Mouse (Mus musculus): ENCODE measurements around the gene S100a2.
A peak's percentile ranks its signal among the peaks of the same experiment; 100 is the strongest.

S100a2 gene

DNA sequence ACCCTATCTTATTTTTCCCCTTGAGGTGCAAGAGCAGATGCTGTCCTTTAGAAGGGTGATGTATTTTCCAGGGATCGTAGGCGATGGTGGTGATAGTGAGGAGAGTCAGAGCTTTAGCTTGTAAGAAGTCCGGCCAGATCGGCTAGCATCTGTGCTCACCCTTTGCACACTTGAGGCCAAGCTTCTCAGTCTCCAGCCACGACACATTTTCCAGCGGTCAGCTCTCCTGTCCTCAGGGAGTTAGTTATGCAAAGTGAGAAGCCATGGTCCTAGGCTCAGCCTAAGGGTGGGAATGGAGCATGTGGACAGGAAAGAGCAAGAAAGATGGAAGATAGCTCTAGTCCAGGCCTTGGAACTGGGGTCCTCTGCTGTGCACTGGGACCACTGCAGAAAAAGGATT is 6.8 kb downstream of the S100a2 start:
- DNase-seq (ENCODE audit: low spot score): no peak

DNA sequence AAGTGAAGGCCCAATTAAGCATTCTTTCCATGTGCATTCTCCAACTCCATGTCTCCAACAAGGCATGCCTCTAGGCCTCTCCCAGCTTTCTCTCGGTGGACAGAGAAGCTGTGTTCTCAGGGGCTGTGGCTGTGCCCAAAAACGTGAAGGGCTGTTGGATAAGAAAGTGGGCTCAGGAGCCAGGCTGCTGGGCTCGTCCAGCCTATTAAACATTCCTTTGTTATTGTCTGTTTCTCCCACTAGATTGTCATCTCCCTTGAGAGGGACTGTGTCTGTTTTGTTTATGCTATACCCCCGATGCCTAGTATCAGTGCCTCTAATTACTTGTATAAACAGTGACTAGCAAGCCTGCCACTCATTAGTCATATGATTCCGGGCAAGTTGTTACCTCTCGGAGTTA is 7.7 kb downstream of the S100a2 start:
- DNase-seq (ENCODE audit: low spot score): no peak

DNA sequence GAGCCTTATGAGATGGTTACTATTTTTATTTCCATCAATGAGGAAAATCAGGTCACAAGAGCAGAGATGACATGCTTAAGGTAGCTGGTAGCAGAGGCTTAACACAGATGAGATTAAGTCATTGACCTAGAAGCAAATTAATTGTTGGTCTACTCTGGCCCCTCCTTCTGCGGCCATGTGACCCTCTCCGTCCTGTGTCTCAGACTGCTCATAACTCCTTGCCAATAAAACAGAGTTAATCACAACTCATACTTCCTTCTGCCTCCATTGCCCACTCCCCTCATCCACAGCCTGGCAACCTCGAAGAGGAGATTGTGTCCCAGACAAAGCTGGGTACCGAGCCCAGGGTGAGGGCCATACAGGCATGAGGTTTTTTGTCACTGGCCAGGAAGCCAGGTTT is 8.2 kb downstream of the S100a2 start:
- DNase-seq (ENCODE audit: low spot score): no peak

DNA sequence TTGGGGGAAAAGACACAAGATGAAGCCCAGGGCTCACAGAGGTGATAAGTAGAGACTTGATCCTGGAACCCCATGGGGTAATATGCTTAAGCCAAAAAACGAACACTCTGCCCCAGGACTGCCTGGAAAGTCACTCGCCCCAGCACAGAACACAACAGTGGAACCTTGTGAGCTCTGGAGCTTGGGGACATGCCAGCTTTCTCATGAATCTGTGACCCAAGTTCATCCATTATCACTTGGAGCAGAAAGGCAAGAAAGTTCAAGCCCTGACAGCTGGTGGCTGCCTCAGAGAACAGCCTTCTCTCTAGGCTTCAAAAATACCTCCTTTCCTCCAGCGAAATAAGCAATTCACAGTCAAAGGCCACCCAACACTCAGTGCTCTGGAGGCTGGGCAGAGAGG is 9.4 kb downstream of the S100a2 start:
- DNase-seq (ENCODE audit: low spot score): no peak

DNA sequence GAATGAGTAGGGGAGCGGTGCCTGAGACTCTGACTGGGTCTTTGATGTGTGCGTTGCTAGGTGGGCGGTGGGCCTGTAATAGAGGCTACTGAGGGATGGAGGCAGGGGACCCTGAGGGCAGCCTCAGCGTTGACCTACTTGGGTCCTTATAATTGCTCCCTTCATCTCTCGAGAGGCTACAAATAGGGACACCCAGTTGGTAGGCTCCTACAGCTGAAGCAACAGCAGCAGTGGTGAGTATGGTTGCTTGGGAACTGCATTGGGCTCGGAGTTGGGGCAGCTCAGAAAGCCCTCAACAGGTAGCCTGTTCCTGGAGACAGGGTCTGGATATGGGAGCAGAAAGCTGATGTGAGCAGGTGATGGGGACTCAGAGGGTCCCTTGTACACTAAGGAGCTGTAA is 10.0 kb downstream of the S100a2 start:
- DNase-seq (ENCODE audit: low spot score): no peak

DNA sequence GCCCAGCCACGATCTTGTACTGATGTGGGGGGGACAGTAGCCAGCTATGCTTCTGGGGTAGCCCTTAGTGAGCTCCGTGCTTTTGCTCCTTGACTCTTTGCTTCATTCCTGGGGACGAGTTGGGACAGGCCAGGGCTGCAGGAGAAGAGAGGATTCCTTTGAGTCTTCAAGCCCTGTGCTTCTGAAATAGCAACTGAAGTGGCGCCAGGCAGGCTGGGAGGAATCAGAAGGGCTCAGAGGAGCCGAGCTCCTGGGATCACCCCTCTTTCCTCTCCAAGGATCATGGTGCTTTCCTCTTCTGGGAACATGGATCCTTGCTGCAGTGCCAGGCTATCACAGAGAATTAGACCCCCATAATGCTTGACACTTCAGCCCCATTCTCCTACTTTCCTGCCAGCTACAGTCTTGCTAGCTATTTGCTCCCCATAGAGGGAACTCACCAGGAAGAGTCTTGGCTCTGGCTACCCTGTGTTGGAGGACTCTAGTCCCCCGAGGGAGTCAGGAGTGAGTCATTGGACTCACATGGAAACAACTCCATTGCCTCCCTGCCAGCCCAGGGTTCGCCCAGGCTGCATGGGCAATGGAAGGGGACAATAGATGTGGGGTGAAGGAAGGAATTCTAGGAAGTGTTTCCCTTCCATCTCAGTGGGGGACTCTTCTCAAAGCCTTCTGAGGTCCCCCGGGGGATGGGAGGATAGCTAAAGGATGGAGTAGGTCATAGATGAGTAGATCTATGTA is 10.6 kb downstream of the S100a2 start:
- no peak for DNase-seq (ENCODE audit: low spot score)

DNA sequence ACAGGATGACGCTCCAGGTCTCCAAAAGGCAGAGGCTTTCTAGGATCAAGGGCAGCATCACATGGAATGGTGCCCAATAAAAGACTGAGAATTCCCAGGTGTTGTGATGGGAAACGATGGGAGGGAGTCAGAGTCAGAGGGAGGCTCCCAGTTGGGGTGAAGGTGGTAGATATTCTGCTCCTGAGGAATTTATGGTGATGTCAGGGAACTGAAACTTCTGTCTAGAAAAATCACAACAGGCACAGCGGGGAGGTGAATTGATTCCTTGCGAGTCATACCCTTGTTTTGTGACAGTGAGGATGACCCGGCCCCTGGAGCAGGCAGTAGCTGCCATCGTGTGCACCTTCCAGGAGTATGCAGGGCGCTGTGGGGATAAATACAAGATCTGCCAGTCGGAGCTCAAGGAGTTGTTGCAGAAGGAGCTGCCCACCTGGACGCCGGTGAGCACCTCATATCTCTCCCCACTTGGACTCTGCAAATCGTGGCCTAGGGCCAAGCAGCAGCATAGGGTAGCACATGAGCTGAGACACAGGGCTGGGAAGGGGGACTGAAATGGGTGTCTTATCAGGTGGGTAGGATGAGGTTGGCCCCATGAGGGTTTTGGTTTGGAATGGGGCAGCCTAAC is 11.6 kb downstream of the S100a2 start, which contains the start of gene Gm42674:
Gene Gm42674 (plus strand): TSS at position 419 of the 625 bp plus-strand sequence.
- DNase-seq (ENCODE audit: low spot score): no peak

DNA sequence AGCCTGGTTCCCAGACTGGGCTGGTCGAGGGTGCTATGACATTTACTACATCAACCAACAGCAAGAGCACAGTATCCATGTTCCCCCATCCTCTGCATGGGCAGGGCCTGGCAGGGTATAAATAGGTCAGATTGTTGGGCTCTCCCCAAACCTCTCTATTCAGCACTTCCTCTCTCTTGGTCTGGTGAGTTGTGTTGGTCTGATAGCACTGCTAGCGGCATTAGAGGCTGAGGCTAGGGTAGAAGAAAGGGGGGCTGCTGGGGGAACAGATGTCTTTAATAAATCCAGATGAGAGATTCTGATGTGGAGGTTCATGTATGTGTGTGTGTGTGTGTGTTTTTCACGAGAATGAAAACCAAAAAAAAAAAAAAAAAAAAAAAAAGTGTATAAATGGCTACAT is 13.6 kb downstream of the S100a2 start, which contains the start of gene S100a4:
Gene S100a4 (plus strand): TSS at position 149 of the 400 bp plus-strand sequence.
- no peak for DNase-seq (ENCODE audit: low spot score)

DNA sequence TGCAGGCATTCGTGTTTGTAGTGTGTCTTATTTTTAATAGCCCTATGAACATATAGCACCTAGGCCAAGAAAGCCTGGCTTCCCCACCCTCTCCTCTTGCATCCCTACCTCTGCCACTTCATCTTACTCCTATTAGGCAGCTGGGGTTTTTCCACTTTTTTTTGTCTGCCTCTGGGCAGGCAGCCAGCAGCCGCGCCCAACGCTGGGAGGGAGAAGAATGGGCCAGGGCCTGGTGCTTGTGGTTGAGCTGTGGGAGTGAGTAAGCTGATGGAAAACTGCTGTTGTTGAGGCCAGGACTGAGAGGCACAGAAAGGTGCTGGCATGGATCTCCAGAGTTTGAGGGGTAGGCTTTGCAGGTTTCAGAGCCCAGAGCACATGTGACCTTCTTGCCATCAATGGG is 14.4 kb downstream of the S100a2 start:
- no peak for DNase-seq (ENCODE audit: low spot score)

DNA sequence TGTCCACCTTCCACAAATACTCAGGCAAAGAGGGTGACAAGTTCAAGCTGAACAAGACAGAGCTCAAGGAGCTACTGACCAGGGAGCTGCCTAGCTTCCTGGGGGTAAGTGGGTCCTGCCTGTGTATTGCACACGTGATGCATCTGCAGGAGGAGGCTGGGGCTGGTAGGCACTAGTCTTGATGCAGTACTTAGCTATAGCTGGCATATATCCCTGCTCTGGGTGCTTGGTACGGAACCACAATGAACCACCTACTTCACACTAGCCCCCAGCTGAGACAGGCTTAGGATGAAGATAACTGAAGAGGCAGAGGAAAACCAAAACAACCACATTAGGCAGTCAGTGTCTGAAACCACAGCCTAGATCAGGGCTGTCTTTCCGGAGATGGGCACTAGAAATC is 15.0 kb downstream of the S100a2 start:
- DNase-seq (ENCODE audit: low spot score): no peak

DNA sequence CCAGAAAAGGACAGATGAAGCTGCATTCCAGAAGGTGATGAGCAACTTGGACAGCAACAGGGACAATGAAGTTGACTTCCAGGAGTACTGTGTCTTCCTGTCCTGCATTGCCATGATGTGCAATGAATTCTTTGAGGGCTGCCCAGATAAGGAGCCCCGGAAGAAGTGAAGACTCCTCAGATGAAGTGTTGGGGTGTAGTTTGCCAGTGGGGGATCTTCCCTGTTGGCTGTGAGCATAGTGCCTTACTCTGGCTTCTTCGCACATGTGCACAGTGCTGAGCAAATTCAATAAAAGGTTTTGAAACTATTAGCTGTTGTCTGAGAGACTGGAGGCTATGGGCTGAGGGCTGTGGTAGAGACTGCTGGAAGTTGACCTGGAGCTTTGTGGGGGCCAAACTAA is 15.7 kb downstream of the S100a2 start:
- DNase-seq (ENCODE audit: low spot score): no peak

DNA sequence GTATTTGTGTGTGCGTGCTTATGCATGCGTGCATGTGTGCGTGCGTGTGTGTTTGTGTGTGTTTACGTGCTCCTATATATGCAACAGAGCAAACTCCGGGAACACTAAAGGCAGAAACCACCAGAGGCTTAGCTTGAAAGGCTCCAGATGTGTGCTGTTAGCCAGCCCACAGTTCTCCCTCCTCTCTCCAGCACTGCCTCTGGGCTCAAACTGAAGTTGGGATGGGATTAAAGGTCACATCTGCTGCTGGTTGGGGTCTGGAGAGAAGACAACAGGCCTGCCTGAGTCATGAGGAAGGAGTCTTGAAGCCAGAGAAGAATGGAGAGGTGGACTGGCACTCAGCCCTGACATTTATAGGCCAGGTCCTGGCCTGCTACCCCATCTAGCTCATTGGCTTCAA is 16.1 kb downstream of the S100a2 start:
- no peak for DNase-seq (ENCODE audit: low spot score)

DNA sequence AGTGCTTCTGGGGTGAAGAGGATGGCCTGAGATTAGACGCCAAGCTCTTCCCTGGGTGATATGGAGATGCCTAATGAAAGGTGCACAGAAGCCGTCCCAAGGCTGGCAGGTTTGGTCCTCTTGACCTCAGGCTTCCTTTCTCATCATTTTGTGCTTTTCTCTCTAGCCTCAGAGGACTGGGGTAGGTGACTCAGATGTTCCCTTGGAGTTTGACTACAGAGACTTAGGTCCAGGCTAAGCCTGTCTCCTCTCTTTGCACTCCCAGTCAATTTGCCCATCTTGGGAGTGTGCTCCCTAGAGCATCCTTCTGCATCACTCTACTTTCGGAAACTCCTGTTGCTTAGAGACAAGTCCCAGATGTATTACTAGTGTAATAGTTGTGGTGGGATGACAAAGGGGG is 17.3 kb downstream of the S100a2 start:
- no peak for DNase-seq (ENCODE audit: low spot score)

DNA sequence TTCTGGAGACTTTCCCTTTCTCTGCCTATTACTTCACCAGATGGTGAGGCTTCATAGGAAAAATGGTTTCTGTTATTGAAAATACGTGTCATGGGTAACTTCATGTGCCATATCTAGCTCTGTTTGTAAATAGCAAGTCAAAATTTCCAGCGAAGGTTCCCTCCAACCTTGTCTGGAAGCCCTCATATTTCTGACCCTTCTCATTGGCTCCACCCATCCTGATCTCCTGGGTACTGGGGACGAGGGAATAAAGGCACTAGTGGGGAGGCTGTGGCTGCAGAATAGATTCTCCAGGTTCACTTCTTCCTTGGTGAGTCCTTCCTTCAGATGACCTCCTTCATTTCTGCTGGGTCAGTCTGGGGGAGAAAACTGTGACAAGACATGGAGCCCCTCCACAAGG is 18.2 kb downstream of the S100a2 start, which contains the start of gene S100a5:
Gene S100a5 (plus strand): TSS at position 301 of the 400 bp plus-strand sequence.
- DNase-seq (ENCODE audit: low spot score): no peak

DNA sequence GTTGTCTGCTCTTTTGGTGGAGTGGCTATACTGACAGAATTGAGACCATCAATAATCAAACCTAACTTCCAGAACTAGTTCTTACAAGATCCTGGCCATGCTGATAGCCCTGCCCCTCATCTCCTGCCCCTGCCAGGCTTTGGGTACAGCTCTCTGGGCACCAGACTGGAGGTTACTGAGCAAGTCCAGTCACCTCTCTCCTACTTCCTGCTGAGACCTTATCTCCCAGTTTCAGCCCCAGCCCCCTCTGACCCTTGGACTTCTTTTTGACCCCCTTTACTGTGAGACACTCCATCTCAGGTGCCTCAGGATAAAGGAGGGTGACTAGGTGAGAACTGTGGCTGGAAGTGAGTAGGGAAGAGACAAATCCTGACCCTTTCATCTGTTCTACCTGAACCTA is 19.1 kb downstream of the S100a2 start:
- DNase-seq (ENCODE audit: low spot score): no peak

DNA sequence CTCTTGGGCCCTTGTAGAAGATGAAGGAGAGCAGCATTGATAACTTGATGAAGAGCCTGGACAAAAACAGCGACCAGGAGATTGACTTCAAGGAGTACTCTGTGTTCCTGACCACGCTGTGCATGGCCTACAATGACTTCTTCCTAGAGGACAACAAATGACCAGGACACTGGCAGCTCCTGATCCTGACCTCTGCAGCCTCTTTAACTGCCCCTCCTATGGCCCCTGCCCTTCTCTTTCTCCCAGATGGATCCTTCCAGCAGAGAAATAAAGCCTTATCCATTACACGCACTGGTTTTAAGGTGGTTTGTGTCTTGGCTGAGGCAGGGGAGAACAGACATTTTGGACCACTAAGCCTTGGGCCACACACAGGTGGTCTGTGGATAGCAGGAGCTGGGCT is 21.4 kb downstream of the S100a2 start:
- DNase-seq (ENCODE audit: low spot score): no peak

DNA sequence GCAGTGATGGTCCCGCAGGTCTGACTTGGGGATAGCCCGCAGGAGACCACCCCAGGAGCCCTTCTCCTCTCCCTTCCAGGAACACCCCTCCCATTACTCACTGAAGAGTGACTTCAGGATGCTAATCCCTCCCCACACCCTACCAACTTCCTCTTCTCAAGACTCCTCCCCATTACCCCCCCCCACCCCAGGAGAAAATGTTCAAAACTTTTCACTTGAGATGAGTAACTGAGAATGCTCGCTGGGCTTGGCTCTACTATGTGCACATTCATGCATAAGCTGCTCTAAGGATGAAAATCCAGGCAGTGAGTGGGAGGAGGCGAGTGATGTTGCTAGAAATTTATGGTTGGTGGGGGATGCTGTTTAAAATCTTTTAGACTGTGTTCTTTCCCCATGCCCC is 22.0 kb downstream of the S100a2 start:
- DNase-seq (ENCODE audit: low spot score): no peak

DNA sequence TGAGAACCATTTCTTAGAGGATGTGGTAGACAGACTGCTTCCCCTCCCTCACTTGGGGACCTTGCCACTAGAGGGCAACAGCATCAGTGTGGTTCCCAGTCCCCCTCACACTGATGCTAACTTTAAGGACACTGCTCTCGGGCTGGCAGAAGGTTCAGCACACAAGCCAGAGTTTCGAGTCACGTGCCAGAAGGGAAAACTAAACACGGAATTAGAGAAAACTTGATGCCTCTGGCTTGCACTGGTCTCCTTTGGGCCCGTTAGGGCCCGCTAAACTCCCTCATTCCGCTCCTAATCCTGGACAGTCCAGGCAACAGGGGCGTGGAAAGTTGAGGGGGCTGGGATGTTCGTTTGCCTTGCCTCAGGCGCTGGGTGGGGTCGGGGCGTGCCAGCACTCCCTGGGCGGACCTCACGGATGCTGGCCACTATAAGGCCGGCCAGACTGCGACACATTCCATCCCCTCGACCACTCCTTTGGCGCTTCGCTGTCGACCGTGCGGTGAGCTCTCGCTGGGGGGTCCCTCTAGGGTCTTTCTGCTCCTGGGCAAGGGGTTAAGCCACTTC is 22.8 kb downstream of the S100a2 start, which contains the start of gene S100a6:
Gene S100a6 (plus strand): TSS at position 155 of the 564 bp plus-strand sequence.
- no peak for DNase-seq (ENCODE audit: low spot score)

DNA sequence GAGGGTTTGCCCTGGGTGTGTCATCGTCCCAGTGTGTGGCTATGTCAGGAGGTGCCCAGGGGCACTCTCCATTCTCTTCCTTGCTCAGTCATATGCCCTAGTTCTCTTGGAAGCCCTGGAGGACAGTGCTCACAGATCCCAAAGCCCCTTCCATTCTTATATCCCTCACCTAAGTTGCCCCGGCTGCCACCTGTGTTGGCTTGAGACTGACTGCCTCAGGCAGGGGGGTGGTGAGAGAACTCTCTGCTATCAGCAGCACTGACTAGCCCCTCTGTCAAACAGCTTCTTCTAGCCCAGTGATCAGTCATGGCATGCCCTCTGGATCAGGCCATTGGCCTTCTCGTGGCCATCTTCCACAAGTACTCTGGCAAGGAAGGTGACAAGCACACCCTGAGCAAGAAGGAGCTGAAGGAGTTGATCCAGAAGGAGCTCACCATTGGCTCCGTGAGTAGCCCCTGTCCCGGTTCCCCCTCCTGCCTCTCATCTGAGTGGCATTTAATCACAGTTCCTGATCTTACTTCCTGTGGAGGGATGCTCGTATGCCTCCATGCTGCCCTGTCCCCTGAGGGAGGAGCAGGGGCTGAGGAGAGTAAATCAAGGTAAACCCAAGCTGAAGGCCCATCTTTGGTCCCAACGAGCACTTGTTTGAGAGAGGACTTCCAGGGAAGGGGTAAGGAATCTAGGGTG is 23.6 kb downstream of the S100a2 start:
- no peak for DNase-seq (ENCODE audit: low spot score)

DNA sequence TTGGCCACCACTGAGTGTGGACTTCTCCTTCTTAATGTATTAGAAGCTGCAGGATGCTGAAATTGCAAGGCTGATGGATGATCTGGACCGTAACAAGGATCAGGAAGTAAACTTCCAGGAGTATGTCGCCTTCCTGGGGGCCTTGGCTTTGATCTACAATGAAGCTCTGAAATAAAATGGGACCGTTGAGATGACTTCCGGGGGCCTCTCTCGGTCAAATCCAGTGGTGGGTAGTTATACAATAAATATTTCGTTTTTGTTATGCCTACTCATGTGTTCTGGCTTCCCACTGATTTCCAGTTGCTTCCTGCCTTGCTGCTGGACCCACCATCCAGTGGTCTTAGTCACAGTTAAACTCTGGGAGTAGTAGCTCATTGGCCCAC is 24.1 kb downstream of the S100a2 start:
- no peak for DNase-seq (ENCODE audit: low spot score)

DNA sequence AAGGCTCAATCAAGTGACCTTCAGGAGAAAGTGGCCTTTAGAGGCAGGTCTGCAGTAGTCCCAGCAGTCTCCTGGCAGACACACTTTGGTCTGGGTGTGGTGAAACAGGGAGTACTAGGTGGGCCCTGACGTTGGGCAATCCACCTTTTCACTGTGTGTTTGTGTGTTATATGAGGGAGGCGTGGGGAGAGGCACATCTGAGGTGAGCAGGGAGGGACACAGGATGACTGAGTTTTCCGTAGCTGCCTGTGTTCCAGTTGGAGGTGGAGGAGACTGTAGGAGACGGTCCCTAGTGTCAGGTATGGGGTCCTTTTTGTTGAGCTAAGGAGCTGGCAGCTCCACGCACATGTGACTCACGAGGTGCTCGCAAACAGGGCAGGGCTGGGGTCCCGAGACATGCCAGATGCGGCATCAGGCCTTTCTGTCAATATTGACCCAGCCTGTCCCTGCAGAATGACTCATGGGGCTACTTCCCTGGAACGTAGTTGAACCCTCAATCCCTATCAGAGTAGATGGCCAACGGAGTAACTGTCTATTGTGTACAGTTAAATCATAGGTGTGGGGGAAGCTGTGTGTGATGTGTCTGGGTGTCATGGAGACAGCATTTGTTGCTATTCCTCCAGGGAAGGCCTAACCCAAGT is 24.7 kb downstream of the S100a2 start:
- no peak for DNase-seq (ENCODE audit: low spot score)

DNA sequence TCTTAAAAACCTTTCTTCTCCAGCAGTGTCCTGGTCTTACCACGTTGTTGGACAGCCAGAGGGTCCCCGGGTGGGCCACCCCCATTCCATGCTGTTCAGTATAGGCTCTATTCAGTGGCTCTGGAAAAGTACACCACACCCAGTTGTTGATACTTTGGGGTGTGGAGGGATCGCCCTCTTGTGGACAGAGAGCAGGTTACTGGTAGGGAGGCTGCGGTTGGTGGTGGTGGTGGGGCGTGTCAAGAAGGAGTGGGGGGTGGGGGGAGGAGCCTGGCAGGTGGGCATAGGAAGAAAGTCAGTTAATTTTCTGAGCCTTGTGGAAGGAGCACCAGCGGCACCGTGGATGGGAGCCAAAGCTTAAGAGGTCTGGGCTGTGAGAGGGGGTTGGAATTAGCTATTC is 25.4 kb downstream of the S100a2 start:
- DNase-seq (ENCODE audit: low spot score): peak; percentile 65

Measured in layer of hippocampus, adult 9-10 months (tissue).